Mouse (Mus musculus) left cerebral cortex, postnatal 14 days (tissue): ENCODE measurements around the gene Ddit4l. TPM values are rescaled to one million over a fixed set of nuclear protein-coding genes. Genes with fewer than 3 reads are reported as not detected.
"Not testable (repeated sequence)": the region's sequence is repeated elsewhere in the genome, so short reads cannot be mapped to it uniquely, and the experiment has no call there.

Source experiments
- DNase-seq, 2 experiments: peaks; one replicate each; pipeline ENCODE4 v3.0.0; 2021 to 2022; ENCODE audit warnings: low spot score in 2 of 2, mixed read lengths in 1 of 2
- intact Hi-C: fragments of 180-260 bp; cut with DNase I; formaldehyde crosslinking; loops from one replicate; pipeline ENCODE4 v1.15.1; 2025
- long read RNA-seq, 2 experiments: library from polyadenylated mRNA; stranded (forward); transcript quantifications; one replicate each; pipeline ENCODE4 v2.0.0; 2021
- total RNA-seq, 2 experiments: library from RNA; stranded (reverse); gene quantifications; 2 replicates each; pipeline ENCODE4 v1.2.3; 2021

Ddit4l gene
- 10 to 100 TPM; 11.6 to 14.4 TPM for total RNA-seq
- long read RNA-seq, experiment 1, transcript Ddit4l-201 (3 exons, 2,722 nt): major isoform, 20 of 23 reads
- long read RNA-seq, experiment 1, partial matches to known transcripts: 0 of 23 reads
- long read RNA-seq, experiment 1, other reads (novel, unspliced or antisense): 0 of 23 reads
- long read RNA-seq, experiment 2, transcript Ddit4l-201 (3 exons, 2,722 nt): major isoform, 20 of 21 reads
- long read RNA-seq, experiment 2, partial matches to known transcripts: 0 of 21 reads
- long read RNA-seq, experiment 2, other reads (novel, unspliced or antisense): 0 of 21 reads

DNA sequence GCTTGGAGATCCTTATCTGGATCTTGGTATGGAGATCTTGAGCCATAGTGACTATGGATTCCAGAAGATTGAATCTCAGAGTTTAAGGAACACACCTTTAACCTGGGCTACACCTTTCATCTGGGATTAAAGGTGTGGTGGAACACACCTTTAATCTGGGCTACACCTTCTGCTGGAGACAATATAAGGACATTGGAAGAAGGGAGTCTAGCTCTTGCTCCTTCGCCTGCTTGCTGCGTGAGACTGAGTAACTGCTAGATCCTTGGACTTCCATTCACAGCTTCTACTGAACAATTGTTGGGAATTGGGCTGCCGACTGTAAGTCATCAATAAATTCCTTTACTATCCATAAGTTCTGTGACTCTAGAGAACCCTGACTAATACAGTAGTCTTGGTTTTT lies at the start of gene Ddit4l:
Gene Ddit4l (plus strand): TSS at position 301 of the 400 bp plus-strand sequence.
- DNase-seq: not testable (repeated sequence)
- intact Hi-C loops: loop anchor here (5.0 kb wide), 2 partner anchors 59 to 131 kb away; no protein-coding TSS in a partner anchor

DNA sequence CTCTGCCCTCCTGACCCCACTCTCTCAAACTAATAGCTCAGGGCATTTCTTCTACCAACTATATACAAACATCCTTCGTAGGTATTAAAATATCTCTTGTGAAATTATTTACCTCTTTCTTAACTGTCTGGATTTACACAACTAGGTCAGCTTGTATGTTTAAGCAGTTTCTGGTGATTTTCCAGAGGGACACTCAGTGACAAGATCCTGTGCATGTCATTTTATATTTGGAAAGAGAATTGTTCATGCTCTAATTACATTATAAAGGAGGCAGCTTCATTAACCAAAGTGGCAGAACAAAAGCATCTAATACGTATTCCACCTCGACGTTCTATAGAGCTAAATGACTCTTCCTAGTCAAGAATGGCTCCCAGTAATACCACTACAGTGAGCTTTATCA lies 45.3 kb upstream of the Ddit4l start:
- no peak for DNase-seq
- intact Hi-C loops: no loop called here

DNA sequence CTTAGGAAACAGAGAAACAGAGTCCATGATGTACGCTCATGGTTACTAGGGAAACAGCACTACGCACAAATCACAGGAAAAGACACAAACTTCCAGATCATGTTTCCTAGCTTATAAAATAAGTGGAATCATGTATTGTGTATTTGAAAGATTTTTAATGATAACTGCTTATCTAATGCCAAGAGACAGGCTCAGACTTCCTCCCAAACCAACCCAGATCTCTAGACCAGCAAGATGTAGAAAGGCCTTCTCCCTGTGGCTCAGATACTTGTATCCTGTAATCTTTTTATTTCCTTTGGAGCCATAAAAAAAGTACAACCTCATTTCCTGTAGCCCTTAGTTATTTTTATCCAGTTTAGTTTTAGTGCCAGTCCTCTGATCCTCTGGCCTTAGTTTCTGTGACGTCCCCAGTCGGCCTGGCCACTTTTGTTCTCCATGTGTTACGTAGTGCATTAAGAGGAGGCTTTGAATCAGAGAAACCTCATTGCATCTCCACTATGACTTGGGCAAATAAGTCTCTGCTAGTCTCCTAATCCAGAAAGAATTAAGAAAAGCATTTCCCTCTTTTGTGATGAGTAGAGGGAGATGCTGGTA lies 34.9 kb upstream of the Ddit4l start:
- no peak for DNase-seq
- intact Hi-C loops: no loop called here

DNA sequence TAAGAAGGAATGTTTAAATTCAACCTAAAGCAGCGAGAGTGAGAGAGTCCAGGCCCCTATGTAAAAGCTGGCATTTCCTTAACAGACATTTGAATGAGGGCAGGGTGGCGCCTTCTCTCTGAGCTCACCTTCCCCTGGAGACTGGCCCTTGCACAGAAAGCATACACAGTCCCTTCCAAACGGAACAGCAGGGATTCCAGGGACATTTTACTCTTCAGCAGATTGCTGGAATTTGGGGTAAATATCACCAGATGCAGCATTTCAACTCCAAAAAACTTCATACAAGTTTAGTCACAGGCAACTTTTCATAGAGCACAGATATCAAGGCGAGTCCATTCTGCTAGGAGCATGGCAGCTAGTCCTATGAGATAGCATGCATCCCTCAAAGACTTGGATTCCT lies 31.6 kb upstream of the Ddit4l start:
- no peak for DNase-seq
- intact Hi-C loops: no loop called here

DNA sequence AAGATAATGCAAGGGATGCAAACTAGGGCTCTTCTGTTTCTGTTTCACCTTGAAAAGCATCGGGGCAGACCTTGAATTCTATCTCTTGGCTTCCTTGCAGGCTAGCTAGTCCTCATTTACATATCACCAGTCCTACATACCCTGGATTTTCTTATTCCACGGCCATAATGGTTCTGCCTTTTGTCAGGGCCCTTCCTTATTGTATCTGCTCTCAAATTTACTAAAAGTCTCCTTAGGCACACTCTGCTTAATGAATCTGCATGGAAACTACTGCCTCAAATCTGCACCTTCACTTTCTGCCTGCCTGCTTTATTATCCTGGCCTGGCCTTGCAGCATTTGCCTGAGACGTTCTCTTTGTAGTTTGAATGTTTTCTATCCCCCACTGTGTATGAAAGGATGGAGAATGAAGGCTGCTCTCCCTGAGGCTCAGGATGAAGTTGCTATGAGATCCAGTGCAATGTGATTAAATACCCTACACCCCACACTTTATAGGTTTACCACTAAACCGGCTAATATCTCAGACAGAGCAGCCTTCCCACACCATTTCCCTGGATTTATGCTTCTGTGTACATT lies 27.0 kb upstream of the Ddit4l start:
- intact Hi-C loops: no loop called here

DNA sequence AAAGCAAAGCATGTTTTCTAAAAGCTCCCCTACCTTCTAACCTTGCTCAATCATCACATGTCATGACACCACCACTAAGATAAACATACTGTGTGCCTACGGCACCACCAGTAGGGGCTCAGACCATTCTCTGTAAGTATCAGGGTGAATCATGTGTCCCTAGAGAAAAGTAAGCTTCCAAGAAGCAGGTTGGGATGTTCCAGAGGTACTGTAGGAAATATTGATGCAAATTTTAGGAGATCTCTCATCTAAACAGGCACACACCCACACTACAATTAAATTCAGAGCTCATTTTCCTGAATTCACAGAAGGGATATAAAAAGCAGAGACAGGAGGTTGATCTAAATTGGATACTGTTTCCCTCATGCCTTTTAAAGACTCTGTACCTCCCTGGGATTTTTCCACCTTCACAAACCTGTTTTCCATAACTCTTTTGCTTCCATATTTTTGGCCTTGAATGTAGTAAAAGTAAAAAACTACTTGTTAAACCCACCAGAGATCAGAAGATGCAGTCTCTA lies 12.4 kb upstream of the Ddit4l start:
- DNase-seq: peak in 1 of 2 experiments; percentile 49
- intact Hi-C loops: no loop called here

More for the DNA sequence above, 27.0 kb upstream of the Ddit4l start:
- DNase-seq: no peak

DNA sequence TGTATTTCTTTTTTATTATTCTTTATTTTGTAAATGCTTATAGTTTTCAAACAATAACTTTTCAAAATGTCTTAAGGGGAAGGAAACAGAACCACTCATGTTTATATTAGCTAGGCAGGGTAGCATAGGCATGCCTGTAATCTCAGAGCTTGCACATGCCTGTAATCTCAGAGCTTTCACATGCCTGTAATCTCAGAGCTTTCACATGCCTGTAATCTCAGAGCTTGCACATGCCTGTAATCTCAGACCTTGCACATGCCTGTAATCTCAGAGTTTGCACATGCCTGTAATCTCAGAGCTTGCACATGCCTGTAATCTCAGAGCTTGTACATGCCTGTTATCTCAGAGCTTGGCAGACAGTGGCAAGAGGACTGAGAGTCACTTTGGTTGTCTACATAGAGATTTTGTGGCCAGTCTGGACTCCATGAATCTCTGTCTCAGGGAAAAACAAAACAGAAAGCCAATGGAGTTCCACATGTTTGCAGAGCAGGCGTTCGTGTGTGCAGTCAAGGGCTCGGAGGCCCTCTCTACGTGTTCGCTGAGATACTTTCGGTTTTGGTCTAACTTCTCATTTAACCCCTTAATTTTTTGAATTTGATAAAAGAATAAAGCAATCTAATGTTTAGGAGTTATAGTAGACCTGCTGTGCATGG lies 10.8 kb upstream of the Ddit4l start:
- DNase-seq: no peak
- intact Hi-C loops: no loop called here

DNA sequence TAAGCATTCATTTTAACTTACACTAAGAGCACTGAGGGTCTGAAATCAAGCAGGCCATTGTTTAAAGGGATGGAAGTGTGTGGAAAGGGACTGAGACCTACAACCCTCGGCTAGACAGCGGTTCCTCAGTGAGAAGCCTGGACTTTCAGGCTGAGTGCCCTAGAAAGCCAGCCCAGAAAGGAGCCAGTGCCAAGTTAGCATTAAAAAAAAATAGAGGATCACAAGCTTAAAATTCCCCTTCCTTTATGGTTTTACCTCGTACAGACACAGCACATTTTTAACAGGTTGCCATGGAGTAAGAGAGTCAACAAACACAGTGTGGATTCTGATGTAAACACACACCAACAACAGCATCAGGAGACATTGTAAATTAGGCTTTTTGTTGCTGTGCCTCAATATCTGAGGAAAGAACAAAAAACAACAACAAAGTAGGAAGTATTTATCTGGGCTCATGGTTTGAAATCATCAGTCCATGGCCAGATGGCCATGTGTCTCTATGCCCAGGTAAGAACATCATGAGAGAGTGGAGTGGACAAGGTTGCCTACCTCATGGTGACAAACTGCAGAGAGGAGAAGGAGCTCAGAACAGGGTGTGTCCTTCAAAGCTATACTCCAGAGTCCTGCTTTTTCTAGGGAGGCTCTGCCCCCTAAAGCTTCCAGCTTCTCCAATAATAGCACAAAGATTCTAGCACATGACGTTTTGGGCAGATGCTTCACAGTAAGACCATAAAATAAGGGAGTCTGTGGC lies 10.1 kb upstream of the Ddit4l start:
- intact Hi-C loops: no loop called here
- no peak for DNase-seq

DNA sequence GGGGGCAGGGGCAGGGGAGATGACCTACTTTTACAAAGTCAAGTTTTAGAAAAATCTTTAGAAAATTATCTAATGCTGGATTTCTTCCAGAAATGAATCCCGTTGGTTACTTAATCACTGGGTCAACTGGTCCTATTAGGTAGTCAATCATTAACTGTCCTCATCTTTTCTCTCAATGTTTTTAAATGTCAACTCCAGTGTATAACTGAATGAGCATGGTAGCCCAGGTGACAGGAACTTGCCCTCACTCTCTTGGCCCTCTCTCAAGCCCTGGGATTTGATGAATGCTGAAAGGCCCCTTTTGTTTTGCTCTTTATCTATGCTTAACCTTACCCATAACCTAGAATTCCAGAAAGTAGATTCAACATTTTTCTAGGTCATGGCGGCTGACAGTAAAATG lies 9.4 kb upstream of the Ddit4l start:
- no peak for DNase-seq
- intact Hi-C loops: no loop called here

DNA sequence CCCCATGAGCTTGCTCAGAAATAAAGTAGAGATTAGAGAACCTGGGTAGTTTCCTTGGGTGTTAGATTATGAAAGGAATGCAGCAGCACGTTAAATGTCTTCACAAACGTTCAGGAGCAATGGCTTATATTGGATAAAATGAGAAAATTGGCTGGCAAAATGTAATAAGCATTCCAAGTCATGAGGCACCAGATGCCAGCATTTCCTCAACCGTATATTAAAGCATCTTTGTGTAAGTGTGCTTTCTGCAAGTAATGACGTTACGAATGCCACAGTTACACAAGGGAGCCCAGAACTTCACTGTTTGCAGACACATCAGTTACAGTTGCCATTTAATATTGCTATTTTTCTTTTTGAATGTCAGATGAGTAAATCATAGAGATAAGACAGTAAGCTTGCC lies 872 bp upstream of the Ddit4l start:
- intact Hi-C loops: loop anchor here (5.0 kb wide), 2 partner anchors 58 to 132 kb away; no protein-coding TSS in a partner anchor
- peak in 1 of 2 experiments; percentile 53 for DNase-seq

DNA sequence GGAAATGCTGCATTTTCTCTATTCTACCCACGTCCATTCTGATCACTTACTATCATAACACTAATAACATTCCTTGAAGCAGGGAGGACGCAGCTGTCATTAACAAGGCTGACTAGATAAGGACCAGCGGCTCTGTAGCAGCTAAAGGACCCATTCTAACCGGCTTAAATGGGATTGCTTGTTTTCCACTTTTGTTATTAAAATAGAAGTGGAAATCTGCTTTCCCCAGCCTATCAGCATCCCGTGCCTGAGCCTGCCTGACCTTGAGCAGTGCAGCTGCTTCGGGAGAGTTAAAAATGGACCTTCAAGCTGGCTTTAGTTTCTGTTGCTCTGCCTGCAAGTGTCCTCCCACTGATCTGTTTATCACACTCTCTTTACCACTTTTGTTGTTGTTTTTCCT lies 679 bp downstream of the Ddit4l start:
- no peak for DNase-seq
- intact Hi-C loops: loop anchor here (5.0 kb wide), 2 partner anchors 60 to 130 kb away; no protein-coding TSS in a partner anchor

DNA sequence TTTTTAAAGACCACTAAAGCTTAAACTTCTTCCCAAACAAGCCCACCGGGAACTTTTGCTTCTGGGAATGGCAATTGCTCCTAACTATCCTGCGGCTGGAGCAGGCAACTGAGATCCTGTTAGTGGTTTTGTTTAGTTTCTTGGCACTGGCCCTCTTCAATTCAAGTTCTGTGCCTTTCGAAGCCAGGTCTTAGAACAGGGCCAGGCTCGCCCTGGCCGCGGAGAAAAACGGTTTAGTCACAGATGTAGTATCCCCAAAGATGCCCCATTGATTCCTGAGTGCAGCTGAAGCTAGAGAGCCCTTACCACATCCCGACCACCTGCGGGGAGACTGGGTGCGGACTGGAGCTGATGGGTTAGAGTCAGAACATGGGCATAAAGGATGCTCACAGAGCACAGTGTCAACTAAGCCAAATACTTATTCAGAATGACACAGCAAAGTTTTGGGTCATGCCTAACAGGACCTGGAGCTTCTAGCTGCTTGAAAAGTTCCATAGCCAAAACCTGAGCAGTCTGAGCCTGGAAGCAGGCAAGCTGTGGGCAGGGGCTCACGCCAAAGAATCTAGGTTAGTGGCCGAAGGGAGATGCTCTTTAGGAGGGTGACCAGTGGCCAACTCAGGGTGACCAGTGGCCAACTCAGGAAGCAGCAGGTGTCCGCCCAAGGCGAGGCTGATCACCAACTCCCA lies 1.6 kb downstream of the Ddit4l start:
- DNase-seq: no peak

DNA sequence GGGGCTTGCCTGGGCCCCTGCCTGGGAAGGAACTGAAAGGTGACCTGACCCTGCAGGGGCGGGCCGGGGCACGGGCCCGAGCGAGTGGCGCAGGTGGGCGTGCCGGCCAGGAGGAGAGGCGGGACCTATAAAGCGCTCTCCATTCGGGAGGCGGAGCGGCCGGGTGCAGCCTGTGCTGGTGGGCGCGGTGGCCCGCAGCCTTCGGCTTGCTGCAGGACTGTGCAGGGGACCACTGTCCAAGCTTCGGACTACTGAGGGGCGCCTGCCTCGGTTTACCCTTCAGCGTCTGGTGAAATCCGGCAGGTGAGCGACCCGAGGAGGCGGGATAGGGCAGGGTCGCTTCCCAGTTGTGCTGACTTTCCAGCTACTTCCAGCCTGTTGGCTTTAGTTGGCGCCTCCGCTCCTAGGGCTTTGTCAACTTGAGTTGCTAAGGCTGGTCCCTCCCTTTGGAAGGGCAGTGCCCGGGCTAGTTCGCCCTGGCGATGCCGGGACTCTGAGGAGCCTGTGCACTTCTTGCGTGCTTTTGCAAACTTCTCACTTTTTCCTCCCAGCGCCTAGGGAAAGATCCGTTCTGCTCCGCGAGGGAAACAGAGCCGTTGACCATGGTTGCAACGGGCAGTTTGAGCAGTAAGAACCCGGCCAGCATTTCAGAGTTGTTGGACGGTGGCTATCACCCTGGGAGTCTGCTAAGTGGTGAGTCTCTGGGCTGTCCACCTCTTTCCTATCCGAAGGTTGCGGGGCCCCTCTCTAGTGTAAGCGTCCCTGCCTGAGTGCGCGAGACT lies 2.4 kb downstream of the Ddit4l start:
- intact Hi-C loops: loop anchor here (5.0 kb wide), 2 partner anchors 61 to 129 kb away; no protein-coding TSS in a partner anchor

More for the DNA sequence above, 1.6 kb downstream of the Ddit4l start:
- intact Hi-C loops: loop anchor here (5.0 kb wide), 2 partner anchors 61 to 129 kb away; no protein-coding TSS in a partner anchor

DNA sequence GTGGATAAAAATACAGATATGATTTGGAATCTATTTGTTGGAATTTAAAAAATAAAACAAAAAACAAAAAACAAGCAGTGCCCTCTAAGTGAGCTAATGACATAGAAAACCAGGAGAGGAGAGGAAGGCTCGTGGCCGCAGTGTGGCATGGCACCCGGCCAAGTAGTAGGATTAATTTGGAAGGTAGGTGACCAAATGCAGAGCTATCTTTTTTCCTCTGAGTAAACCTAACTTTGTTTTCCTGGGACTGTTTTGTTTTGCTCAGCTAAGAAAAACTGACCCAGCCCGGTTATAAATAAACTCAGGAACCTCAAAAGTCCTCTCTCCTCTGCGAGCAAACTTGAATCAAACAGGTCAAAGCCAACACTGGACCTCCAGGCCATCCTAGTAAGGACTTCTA lies 3.6 kb downstream of the Ddit4l start:
- no peak for DNase-seq
- intact Hi-C loops: no loop called here

More for the DNA sequence above, 2.4 kb downstream of the Ddit4l start:
- DNase-seq: peak in 1 of 2 experiments; percentile 29

DNA sequence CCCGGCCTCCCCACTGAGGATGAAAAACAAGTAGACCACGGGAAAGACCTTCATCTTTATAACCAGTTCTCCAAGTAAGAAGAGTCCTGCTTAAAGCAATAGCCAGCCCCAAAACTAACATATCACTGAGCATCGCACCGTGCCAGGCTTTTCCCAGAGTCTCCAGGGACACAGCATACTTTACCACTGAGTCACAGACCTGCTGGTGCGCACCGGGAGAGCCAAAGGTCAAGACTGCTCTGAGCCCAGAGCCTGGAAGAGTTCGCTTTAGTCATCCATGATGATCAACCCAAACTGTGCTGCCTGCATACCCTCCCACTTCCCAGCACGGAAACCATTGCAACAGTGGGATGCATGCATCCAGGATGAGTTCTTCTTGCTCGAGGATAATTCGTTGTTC lies 12.3 kb downstream of the Ddit4l start:
- DNase-seq: no peak
- intact Hi-C loops: no loop called here

DNA sequence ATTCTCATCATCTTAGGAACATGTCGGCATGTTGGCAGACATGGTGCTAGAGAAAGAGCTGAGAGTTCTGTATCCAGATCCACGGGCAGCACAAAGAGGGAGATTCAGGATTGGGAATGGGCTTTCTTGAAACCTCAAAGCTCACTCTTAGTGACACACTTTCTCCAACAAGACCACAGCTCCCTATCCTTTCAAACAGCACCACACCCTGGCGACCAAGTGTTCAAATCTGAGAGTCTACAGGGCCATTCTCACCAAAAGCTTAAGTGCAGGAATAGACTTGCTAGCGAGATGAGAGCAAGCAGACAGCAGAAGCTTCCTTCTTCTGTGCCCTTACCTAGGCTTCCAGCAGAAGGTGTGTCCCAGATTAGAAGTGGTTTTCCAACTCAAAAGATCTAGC lies 15.2 kb downstream of the Ddit4l start:
- no peak for DNase-seq
- intact Hi-C loops: no loop called here

DNA sequence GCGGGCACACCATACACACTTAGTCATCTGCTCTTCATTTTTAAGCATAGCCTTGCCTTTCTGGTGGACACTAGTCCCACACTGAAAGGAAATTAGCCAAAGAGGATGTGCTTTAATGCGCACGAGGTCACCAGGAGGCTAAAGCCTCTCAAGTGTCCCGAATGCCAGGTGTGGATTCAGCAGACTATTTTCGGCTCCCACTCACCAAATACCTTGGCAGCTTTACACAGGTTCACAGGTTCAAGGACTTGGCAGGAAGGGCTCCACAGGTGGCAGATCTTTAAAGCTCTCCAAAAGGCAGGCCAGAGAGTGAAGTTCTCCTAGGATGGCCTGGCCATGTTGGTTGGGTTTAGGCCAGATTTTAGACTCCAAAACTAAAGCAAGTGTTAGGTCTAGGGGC lies 19.8 kb downstream of the Ddit4l start:
- intact Hi-C loops: no loop called here
- no peak for DNase-seq

DNA sequence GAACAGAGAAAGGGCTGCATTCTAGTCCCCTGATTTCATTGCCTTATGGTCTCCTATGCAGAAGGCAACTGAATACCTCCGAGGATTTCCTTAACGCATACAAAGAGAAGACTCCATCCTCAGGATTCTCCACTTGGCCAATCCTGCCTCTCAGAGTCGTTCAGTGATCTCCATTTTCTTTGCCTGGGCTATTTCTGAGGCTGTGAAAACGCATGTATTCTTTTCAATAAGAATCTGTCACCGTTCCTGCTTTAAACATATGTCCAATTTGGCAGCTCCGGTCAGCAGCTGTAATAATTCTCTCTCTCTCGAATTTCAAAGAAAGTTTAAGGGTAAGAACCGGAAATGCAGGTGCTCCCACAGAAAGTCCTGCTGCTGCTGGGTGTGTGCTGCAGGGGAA lies 20.7 kb downstream of the Ddit4l start:
- DNase-seq: no peak
- intact Hi-C loops: no loop called here
